Mouse (Mus musculus): ENCODE results near the gene Tmprss4.

The Tmprss4 gene

DNA sequence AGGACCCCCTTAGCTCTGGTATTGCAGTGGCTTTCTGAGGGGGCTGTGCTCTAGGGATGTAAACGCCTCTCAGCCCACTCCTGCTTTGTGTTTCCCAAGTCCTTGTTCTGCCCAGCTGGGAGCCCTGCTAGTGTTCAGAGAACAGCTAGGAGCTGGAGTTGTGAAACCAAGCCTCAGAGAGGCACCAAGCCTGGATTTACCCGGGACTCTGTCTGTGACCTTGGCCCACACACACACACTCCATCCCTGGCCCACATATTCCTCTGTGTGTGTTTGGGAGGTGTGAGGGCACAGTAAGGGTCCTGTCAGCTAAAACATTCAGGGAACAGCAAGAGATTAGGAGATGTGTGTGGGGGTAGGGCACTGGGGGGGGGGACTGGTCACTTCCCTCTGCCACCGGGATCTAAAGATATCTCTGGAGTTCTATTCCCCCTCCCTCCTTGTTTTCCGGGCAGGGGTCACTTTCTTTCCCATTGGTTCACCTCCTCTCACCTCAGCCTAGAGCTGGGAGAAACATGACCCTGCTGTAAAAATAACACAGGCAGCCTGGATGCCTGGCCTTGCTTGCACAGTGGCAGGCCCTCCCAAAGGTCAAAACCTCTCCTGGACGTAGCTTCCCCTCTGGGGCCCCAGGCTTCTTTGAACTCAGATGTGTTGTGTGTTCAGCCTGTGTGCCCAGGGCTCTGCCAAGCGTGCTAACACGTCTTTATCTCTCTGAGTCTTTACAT is 67.3 kb downstream of the Tmprss4 start:
- no peak for DNase-seq

GRCm38 (mm10) chr9:45133484-45134310 is 70.2 kb downstream of the Tmprss4 start:
- peak; percentile 51 to 78 for DNase-seq

- DNase-seq, result no peak
Measured at GRCm38 (mm10) chr9:45130119-45130518, 73.8 kb downstream of the Tmprss4 start.

DNA sequence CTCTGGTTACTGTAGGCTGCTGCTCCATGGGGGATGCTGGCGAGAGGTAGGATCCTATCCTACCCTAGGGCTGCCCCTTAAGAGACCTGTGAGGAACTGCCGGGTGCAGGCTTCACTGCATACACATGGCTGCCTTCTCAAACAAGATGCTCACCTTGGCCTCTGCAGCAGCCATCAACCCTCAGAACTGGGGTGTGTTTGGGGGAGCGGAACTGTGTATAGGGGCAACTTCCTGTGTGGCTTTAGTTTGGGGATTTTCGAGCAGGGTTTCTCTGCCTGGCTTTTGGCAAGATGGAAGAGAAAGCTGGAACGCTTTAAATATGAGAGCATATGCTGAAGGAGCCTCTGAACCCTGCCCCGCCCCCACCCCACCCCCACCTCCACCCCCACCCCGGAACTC is 77.0 kb downstream of the Tmprss4 start:
- DNase-seq, result no peak

- no peak for DNase-seq
Measured at GRCm38 (mm10) chr9:45125211-45125610, 78.7 kb downstream of the Tmprss4 start.

All from kidney, adult 8-10 months (tissue).